Mouse (Mus musculus) lung, adult 2 months (tissue): ENCODE data around the gene Lep.

ENCODE experiments used
- CTCF ChIP-seq: fragments of 200-500 bp; IDR thresholded peaks from 2 replicates; pipeline ENCODE4 v1.5.1; 2011; ENCODE audit warnings: mild to moderate bottlenecking, low read length, control low read depth; ENCODE audit not compliant: insufficient read depth
- POLR2A ChIP-seq: fragments of 200-500 bp; IDR thresholded peaks from 2 replicates; pipeline ENCODE4 v1.6.1; 2011; ENCODE audit warnings: low read depth, mild to moderate bottlenecking, control low read depth, low read length, borderline replicate concordance; ENCODE audit errors: extremely low read depth

GRCm38 (mm10) chr6:29101248-29101864, 41.3 kb downstream of the Lep start:
- TF ChIP-seq CTCF = no peak
- TF ChIP-seq POLR2A = no peak
